Mouse (Mus musculus) heart, postnatal 0 days (tissue): ENCODE measurements at regions not wholly inside any gene's neighbourhood (a gene's known extent, or its start where the extent isn't known, plus 50 kb on each side); places are given as distances from the start of the nearest gene placed in this dataset.
A peak's percentile ranks its signal among the peaks of the same experiment; 100 is the strongest.

ENCODE experiments used
- ATAC-seq: fragments of 200-750 bp; cut with Nextera tagmentation; 2 replicates; pipeline ENCODE4 v1.8.0; 2017; ENCODE audit warnings: low read depth, moderate number of reproducible peaks, moderate library complexity; ENCODE audit not compliant: insufficient read depth
- DNase-seq: peaks from one replicate; pipeline ENCODE4 v3.0.0-alpha.2; 2016; ENCODE audit warnings: low spot score
- H3K27ac ChIP-seq: fragments of 300-500 bp; sonication (generic); 2 replicates; pipeline ENCODE4 v1.5.1; 2014; ENCODE audit warnings: low read depth, mild to moderate bottlenecking
- H3K27me3 ChIP-seq: fragments of 300-500 bp; sonication (generic); 2 replicates; pipeline ENCODE4 v1.6.1; 2014; ENCODE audit warnings: low read length, mixed read lengths; ENCODE audit not compliant: control insufficient read depth, insufficient read depth
- H3K36me3 ChIP-seq: fragments of 300-500 bp; sonication (generic); replicated peaks from 2 replicates; pipeline ENCODE4 v1.6.1; 2014; ENCODE audit warnings: low read length, mixed read lengths; ENCODE audit not compliant: control insufficient read depth, insufficient read depth
- H3K4me1 ChIP-seq: fragments of 300-500 bp; sonication (generic); 2 replicates; pipeline ENCODE4 v1.6.1; 2014; ENCODE audit warnings: antibody characterized with exemption; ENCODE audit not compliant: control insufficient read depth, insufficient read depth
- H3K4me2 ChIP-seq: fragments of 300-500 bp; sonication (generic); 2 replicates; pipeline ENCODE4 v1.6.1; 2014; ENCODE audit warnings: low read depth, mild to moderate bottlenecking, low read length, moderate library complexity
- H3K4me3 ChIP-seq: fragments of 300-500 bp; sonication (generic); 2 replicates; pipeline ENCODE4 v1.5.1; 2014; ENCODE audit warnings: low read depth, low read length
- H3K9ac ChIP-seq: fragments of 300-500 bp; sonication (generic); replicated peaks from 2 replicates; pipeline ENCODE4 v1.6.1; 2014; ENCODE audit warnings: low read depth, low read length, mixed read lengths
- H3K9me3 ChIP-seq: fragments of 300-500 bp; sonication (generic); replicated peaks from 2 replicates; pipeline ENCODE4 v1.6.1; 2016; ENCODE audit warnings: low read length; ENCODE audit not compliant: control insufficient read depth
- CTCF ChIP-seq: IDR thresholded peaks from 2 replicates; pipeline ENCODE4 v1.5.1; 2016; ENCODE audit warnings: antibody characterized with exemption, control low read depth, low read depth
- EP300 ChIP-seq: IDR thresholded peaks from 2 replicates; pipeline ENCODE4 v1.6.1; 2016; ENCODE audit warnings: antibody characterized with exemption, low read depth
- WGBS: fragments of 180-500 bp; shearing (Covaris S2); extraction: QIAGEN DNeasy Blood & Tissue Kit; methylation state at CpG from one replicate; pipeline ENCODE4 v1.1.7; 2014; 5-methylcytosine and 5-hydroxymethylcytosine counted together

- no peak overlapping the region for H3K4me3 ChIP-seq
- DNase-seq (no peak), ATAC-seq (no peak)
- H3K27me3 ChIP-seq, result no peaks in the 10 kb centered on the region
- H3K36me3 ChIP-seq, result no peaks in the 10 kb centered on the region
- H3K4me1 ChIP-seq, result no peaks in the 10 kb centered on the region
- no peaks in the 10 kb centered on the region for H3K9me3 ChIP-seq
- no peak overlapping the region for H3K27ac ChIP-seq
- no peak overlapping the region for H3K4me2 ChIP-seq
- TF ChIP-seq CTCF (no peak), EP300 (no peak)
- WGBS, result 51% methylated on average over 4 of the region's 4 CpGs
- H3K9ac ChIP-seq, result no peak overlapping the region
These were observed 303.3 kb upstream of the Fam92a start for GRCm38 (mm10) chr4:12474981-12475568.

- TF ChIP-seq CTCF, result no peak
- TF ChIP-seq EP300, result no peak
- H3K27ac ChIP-seq, result no peak overlapping the region
- DNase-seq (no peak), ATAC-seq (no peak)
- no peaks in the 10 kb centered on the region for H3K4me1 ChIP-seq
- no peak overlapping the region for H3K9ac ChIP-seq
- no peaks in the 10 kb centered on the region for H3K9me3 ChIP-seq
- H3K4me2 ChIP-seq, result no peak overlapping the region
- H3K4me3 ChIP-seq, result no peak overlapping the region
- 30% methylated on average over 1 of the region's 1 CpGs for WGBS
- H3K36me3 ChIP-seq, result no peaks in the 10 kb centered on the region
- H3K27me3 ChIP-seq, result no peaks in the 10 kb centered on the region
These were observed 302.6 kb upstream of the Fam92a start for GRCm38 (mm10) chr4:12474421-12474820.

- DNase-seq, result no peak
- H3K27me3 ChIP-seq, result no peaks in the 10 kb centered on the region
- WGBS, result 72% methylated on average over 2 of the region's 2 CpGs
- no peak overlapping the region for H3K27ac ChIP-seq
- no peak overlapping the region for H3K4me2 ChIP-seq
- no peak overlapping the region for H3K4me3 ChIP-seq
- no peak for ATAC-seq
- no peaks in the 10 kb centered on the region; the same call in 1 of the 2 replicates for H3K4me1 ChIP-seq
- no peaks in the 10 kb centered on the region for H3K9me3 ChIP-seq
- H3K36me3 ChIP-seq, result no peaks in the 10 kb centered on the region
- TF ChIP-seq EP300 (no peak), CTCF (no peak)
- H3K9ac ChIP-seq, result no peak overlapping the region
These were observed 289.9 kb upstream of the Fam92a start for GRCm38 (mm10) chr4:12461701-12462100.

- DNase-seq, result peak; percentile 31
- WGBS, result 55% methylated on average over 4 of the region's 4 CpGs
These were observed 289.4 kb upstream of the Fam92a start for GRCm38 (mm10) chr4:12461251-12461650.

GRCm38 (mm10) chr4:12457978-12458597 lies 286.3 kb upstream of the Fam92a start:
- Histone ChIP-seq H3K9me3 (no peaks in the 10 kb centered on the region), H3K4me3 (no peak overlapping the region), H3K27ac (no peak overlapping the region), H3K9ac (no peak overlapping the region), H3K27me3 (no peaks in the 10 kb centered on the region), H3K4me1 (no peaks in the 10 kb centered on the region; the same call in 1 of the 2 replicates), H3K4me2 (no peak overlapping the region), H3K36me3 (no peaks in the 10 kb centered on the region)
- TF ChIP-seq CTCF (no peak), EP300 (no peak)
- ATAC-seq (no peak), DNase-seq (no peak)
- WGBS, result 61% methylated on average over 8 of the region's 8 CpGs

More at GRCm38 (mm10) chr4:12461251-12461650, 289.4 kb upstream of the Fam92a start:
- TF ChIP-seq EP300 (no peak), CTCF (no peak)
- no peak overlapping the region for H3K4me3 ChIP-seq
- no peaks in the 10 kb centered on the region for H3K27me3 ChIP-seq
- H3K4me1 ChIP-seq, result no peaks in the 10 kb centered on the region; the same call in 1 of the 2 replicates
- H3K9me3 ChIP-seq, result no peaks in the 10 kb centered on the region
- H3K36me3 ChIP-seq, result no peaks in the 10 kb centered on the region
- no peak overlapping the region for H3K4me2 ChIP-seq
- no peak for ATAC-seq
- H3K27ac ChIP-seq, result no peak overlapping the region
- no peak overlapping the region for H3K9ac ChIP-seq

GRCm38 (mm10) chr4:12452086-12452485 lies 280.3 kb upstream of the Fam92a start:
- no peaks in the 10 kb centered on the region for H3K36me3 ChIP-seq
- H3K9ac ChIP-seq, result no peak overlapping the region
- H3K27me3 ChIP-seq, result no peaks in the 10 kb centered on the region
- no peaks in the 10 kb centered on the region for H3K4me1 ChIP-seq
- WGBS, result 75% methylated on average over 2 of the region's 2 CpGs
- no peak for TF ChIP-seq EP300
- TF ChIP-seq CTCF, result no peak
- no peak overlapping the region for H3K27ac ChIP-seq
- no peak for DNase-seq
- H3K9me3 ChIP-seq, result no peaks in the 10 kb centered on the region
- H3K4me2 ChIP-seq, result no peak overlapping the region
- H3K4me3 ChIP-seq, result no peak overlapping the region
- no peak for ATAC-seq
